Mouse (Mus musculus) lung, embryonic 16.5 days (tissue): ENCODE results near the gene Mapk6. TPM values are rescaled to one million over a fixed set of nuclear protein-coding genes. Genes with fewer than 3 reads are reported as not detected.

Source experiments
- ATAC-seq: fragments of 200-750 bp; cut with Nextera tagmentation; 2 replicates; pipeline ENCODE4 v1.8.0; 2017; ENCODE audit warnings: low read depth, mild to moderate bottlenecking, moderate library complexity
- H3K27ac ChIP-seq: fragments of 300-500 bp; sonication (generic); 2 replicates; pipeline ENCODE4 v1.5.1; 2014; ENCODE audit warnings: mild to moderate bottlenecking, control low read depth, low read length
- H3K27me3 ChIP-seq: fragments of 300-500 bp; sonication (generic); 2 replicates; pipeline ENCODE4 v1.6.1; 2014; ENCODE audit warnings: low read depth, low read length, mixed read lengths; ENCODE audit not compliant: control insufficient read depth, insufficient read depth
- H3K36me3 ChIP-seq: fragments of 300-500 bp; sonication (generic); 2 replicates; pipeline ENCODE4 v1.6.1; 2014; ENCODE audit warnings: low read length; ENCODE audit not compliant: control insufficient read depth, insufficient read depth
- H3K4me1 ChIP-seq: fragments of 300-500 bp; sonication (generic); replicated peaks from 2 replicates; pipeline ENCODE4 v1.6.1; 2014; ENCODE audit warnings: low read length, mixed read lengths; ENCODE audit not compliant: control insufficient read depth, insufficient read depth
- H3K4me2 ChIP-seq: fragments of 300-500 bp; sonication (generic); 2 replicates; pipeline ENCODE4 v1.6.1; 2014; ENCODE audit warnings: low read depth, low read length, control low read depth
- H3K4me3 ChIP-seq: fragments of 300-500 bp; sonication (generic); 2 replicates; pipeline ENCODE4 v1.5.1; 2014; ENCODE audit warnings: mild to moderate bottlenecking, low read length, control low read depth
- H3K9ac ChIP-seq: fragments of 300-500 bp; sonication (generic); 2 replicates; pipeline ENCODE4 v1.6.1; 2014; ENCODE audit warnings: low read length, control low read depth
- H3K9me3 ChIP-seq: fragments of 300-500 bp; sonication (generic); 2 replicates; pipeline ENCODE4 v1.6.1; 2016; ENCODE audit warnings: low read length; ENCODE audit not compliant: control insufficient read depth
- WGBS: fragments of 180-500 bp; shearing (Covaris S2); extraction: QIAGEN DNeasy Blood & Tissue Kit; methylation state at CpG from one replicate; pipeline ENCODE4 v1.1.7; 2014; 5-methylcytosine and 5-hydroxymethylcytosine counted together
- polyA plus RNA-seq: library from polyadenylated mRNA; unstranded; fragments of >200 nt; fragmentation: Nextera tagmentation; extraction: Ambion mirVana; gene quantifications from 2 replicates; pipeline ENCODE4 v1.2.1, GENCODE M21; 2015

Mapk6 gene
- polyA plus RNA-seq, 1 experiment from 2014 or later = 47.4 TPM

DNA sequence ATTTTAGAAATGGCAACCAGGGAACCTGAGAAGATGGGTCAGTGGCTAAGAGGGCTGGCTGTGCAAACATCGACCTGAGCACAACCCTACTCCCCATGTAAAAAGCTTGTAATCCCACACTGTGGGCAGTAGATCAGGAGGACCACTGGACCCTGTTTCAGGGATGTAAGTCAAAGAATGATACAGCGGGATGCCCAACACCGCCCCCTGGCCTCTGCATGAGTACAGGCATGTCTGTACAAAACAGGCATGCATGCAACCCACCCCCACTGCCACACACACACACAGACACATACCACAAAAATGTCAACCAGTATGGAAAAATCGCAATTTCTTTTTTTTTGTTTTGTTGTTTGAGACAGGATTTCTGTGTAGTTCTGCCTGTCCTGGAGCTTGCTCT, 10.7 kb downstream of the Mapk6 start:
- H3K4me1 ChIP-seq = peaks cover 5% of the 10 kb centered on the region; the same call in 1 of the 2 replicates
- no peak overlapping the region for H3K27ac ChIP-seq
- no peaks in the 10 kb centered on the region for H3K9me3 ChIP-seq
- 87% methylated on average over 4 of the region's 4 CpGs for WGBS
- no peaks in the 10 kb centered on the region for H3K27me3 ChIP-seq
- H3K4me2 ChIP-seq = no peak overlapping the region
- peaks cover 22% of the 10 kb centered on the region for H3K36me3 ChIP-seq
- H3K9ac ChIP-seq = no peak overlapping the region
- no peak overlapping the region for H3K4me3 ChIP-seq
- no peak for ATAC-seq

GRCm38 (mm10) chr9:75395971-75396370, 13.8 kb downstream of the Mapk6 start:
- no peaks in the 10 kb centered on the region for H3K9me3 ChIP-seq
- no peak for ATAC-seq
- H3K27me3 ChIP-seq = no peaks in the 10 kb centered on the region
- H3K4me3 ChIP-seq = no peak overlapping the region
- H3K4me1 ChIP-seq = no peaks in the 10 kb centered on the region
- WGBS = 78% methylated on average over 6 of the region's 6 CpGs
- no peak overlapping the region for H3K27ac ChIP-seq
- no peak overlapping the region for H3K4me2 ChIP-seq
- no peak overlapping the region for H3K9ac ChIP-seq
- peaks cover 37% of the 10 kb centered on the region for H3K36me3 ChIP-seq

- H3K9ac ChIP-seq = no peak overlapping the region
- no peaks in the 10 kb centered on the region for H3K4me1 ChIP-seq
- no peak overlapping the region for H3K4me2 ChIP-seq
- no peak overlapping the region for H3K27ac ChIP-seq
- ATAC-seq = no peak
- peaks cover 49% of the 10 kb centered on the region for H3K36me3 ChIP-seq
- 78% methylated on average over 12 of the region's 12 CpGs for WGBS
- H3K4me3 ChIP-seq = no peak overlapping the region
- H3K9me3 ChIP-seq = no peaks in the 10 kb centered on the region
- H3K27me3 ChIP-seq = no peaks in the 10 kb centered on the region
Measured at GRCm38 (mm10) chr9:75393251-75393650, 16.6 kb downstream of the Mapk6 start.

DNA sequence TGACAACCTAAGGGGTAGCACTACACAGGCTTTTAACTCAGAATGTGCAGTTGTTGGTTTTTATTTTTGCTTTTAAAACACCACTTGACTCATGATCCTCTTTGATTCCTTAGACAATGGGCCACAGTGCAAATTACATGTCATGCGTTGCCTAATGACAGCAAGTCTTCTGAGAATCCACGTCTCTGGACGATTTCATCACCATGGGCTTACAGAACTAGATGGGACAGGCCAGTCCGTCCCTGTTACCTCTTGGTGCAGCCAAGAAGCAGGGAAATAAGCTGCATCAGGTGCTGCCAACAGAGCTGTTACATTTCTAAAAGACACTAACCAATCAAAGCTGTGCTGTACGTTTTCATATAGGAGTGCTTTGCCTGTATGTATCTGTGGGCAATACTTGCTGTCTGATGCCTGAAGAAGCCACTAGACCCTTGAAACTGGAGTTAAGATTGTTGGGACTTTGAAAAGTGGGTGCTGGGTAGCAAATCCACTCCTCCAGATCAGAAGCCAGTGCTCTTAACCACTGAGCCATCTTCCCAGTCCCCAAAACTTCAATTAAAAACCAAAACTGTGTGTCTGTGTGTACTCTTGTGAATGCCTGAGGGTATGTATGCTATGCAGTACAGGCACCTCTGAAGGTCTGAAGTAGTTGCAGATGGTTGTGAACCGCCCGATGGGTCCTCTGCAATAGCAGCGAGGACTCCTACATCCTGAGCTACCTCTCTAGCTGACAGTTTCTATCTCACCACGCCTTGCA, 24.4 kb downstream of the Mapk6 start:
- Histone ChIP-seq H3K36me3 (peaks cover 15% of the 10 kb centered on the region), H3K4me1 (no peaks in the 10 kb centered on the region), H3K4me2 (no peak overlapping the region), H3K9ac (no peak overlapping the region), H3K27me3 (no peaks in the 10 kb centered on the region), H3K4me3 (no peak overlapping the region), H3K9me3 (no peaks in the 10 kb centered on the region), H3K27ac (no peak overlapping the region)
- no peak for ATAC-seq
- 77% methylated on average over 9 of the region's 9 CpGs for WGBS

DNA sequence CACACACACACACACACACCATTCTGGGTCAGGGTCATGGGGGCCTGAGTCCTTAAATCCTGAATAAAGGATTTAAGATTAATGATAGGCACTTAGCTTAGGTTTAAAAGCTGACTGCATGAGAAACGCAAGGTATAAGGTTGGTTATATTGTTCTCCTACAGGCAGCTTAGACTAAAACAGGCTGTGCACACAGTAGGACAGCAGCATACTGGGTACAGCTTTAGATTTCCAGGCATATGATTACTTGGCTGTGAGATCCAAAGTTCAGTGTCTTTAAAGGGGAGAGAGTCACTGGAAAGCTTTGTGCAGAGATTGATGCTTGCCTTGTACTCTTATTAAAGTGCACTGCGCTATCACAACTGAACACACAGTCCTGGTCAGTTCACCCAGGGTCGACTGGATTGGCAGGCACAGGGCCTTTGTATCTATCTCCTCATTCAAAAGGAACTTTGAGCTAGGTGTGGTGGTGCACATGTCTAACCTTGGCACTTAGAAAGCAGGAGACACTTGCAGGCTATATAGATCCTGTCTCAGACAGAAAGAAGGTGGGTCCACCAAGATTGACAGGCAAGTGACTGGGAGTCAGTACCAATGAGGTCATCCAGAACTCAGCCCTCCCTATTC, 25.4 kb downstream of the Mapk6 start:
- WGBS = 75% methylated on average over 3 of the region's 3 CpGs
- Histone ChIP-seq H3K27me3 (no peaks in the 10 kb centered on the region), H3K4me2 (no peak overlapping the region), H3K36me3 (peaks cover 11% of the 10 kb centered on the region), H3K4me3 (no peak overlapping the region), H3K9ac (no peak overlapping the region), H3K9me3 (no peaks in the 10 kb centered on the region), H3K4me1 (no peaks in the 10 kb centered on the region), H3K27ac (no peak overlapping the region)
- no peak for ATAC-seq

DNA sequence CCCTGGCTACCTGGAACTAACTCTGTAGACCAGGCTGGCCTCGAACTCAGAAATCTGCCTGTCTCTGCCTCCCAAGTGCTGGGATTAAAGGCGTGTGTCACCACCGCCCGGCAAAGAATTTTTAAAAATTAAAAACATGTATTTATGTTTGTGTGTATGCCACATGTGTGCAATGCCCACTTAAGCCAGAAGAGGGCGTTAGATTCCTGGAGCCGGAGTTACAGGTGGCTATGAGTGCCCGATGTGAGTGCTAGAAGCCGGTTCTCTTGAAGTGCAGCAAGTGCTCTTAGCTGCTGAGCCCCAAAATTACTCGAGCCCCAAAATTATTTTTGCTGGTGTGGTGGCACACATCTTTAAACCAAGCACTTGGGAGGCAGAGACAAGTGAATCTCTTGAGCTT, 26.0 kb downstream of the Mapk6 start:
- 78% methylated on average over 9 of the region's 9 CpGs for WGBS
- Histone ChIP-seq H3K36me3 (peaks cover 7% of the 10 kb centered on the region), H3K9me3 (no peaks in the 10 kb centered on the region), H3K4me1 (no peaks in the 10 kb centered on the region), H3K4me2 (no peak overlapping the region), H3K9ac (no peak overlapping the region), H3K4me3 (no peak overlapping the region), H3K27ac (no peak overlapping the region), H3K27me3 (no peaks in the 10 kb centered on the region)
- ATAC-seq = no peak

- H3K4me2 ChIP-seq = no peak overlapping the region
- no peak overlapping the region for H3K4me3 ChIP-seq
- H3K27me3 ChIP-seq = no peaks in the 10 kb centered on the region
- H3K36me3 ChIP-seq = peaks cover 3% of the 10 kb centered on the region; the same call in 1 of the 2 replicates
- H3K4me1 ChIP-seq = no peaks in the 10 kb centered on the region
- H3K9me3 ChIP-seq = no peaks in the 10 kb centered on the region
- no peak for ATAC-seq
- H3K27ac ChIP-seq = no peak overlapping the region
- H3K9ac ChIP-seq = no peak overlapping the region
- 82% methylated on average over 14 of the region's 14 CpGs for WGBS
Measured at GRCm38 (mm10) chr9:75382825-75383224, 27.0 kb downstream of the Mapk6 start.

GRCm38 (mm10) chr9:75378774-75379173, 31.0 kb downstream of the Mapk6 start:
- no peak overlapping the region for H3K4me2 ChIP-seq
- H3K9ac ChIP-seq = no peak overlapping the region
- H3K4me1 ChIP-seq = no peaks in the 10 kb centered on the region
- peaks cover 2% of the 10 kb centered on the region; the same call in 1 of the 2 replicates for H3K9me3 ChIP-seq
- H3K27me3 ChIP-seq = no peaks in the 10 kb centered on the region
- 69% methylated on average over 2 of the region's 2 CpGs for WGBS
- no peak overlapping the region for H3K27ac ChIP-seq
- H3K4me3 ChIP-seq = no peak overlapping the region
- no peak for ATAC-seq
- no peaks in the 10 kb centered on the region for H3K36me3 ChIP-seq

GRCm38 (mm10) chr9:75376428-75376827, 33.4 kb downstream of the Mapk6 start:
- H3K4me2 ChIP-seq = no peak overlapping the region
- H3K36me3 ChIP-seq = no peaks in the 10 kb centered on the region
- no peaks in the 10 kb centered on the region for H3K4me1 ChIP-seq
- no peak for ATAC-seq
- H3K4me3 ChIP-seq = no peak overlapping the region
- H3K27me3 ChIP-seq = no peaks in the 10 kb centered on the region
- no peak overlapping the region for H3K9ac ChIP-seq
- 61% methylated on average over 1 of the region's 1 CpGs for WGBS
- no peak overlapping the region for H3K27ac ChIP-seq
- peaks cover 2% of the 10 kb centered on the region; the same call in 1 of the 2 replicates for H3K9me3 ChIP-seq
